Mouse (Mus musculus): Measurements from ENCODE around the gene Try10.

DNA sequence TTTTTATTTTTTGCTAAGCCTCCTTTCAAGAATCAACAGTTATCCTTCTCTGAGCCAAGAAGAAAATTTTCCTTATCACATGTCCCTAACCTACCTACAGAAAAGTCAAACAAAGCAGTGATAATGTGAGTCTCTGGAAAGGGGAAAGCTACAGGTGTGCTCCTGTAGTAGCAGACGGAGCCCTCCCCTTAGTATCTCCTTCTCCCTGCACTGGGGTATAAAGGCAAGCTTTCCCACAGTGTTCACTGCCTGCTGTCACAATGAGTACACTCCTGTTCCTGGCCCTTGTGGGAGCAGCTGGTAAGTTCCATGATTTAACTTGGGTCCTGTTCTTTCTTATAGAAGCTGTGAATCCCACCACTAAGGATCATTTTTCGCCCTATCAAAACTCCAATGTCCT lies at the start of gene Try10:
- TF ChIP-seq CTCF (IDR thresholded peaks at IDR 0.05; ENCODE audit: low read depth) (no peak), EP300 (optimal IDR thresholded peaks at IDR 0.05) (no peak)

Data from stomach, postnatal 0 days (tissue).